ENCODE assay signal across 8 mouse cellular contexts in the genomic region with DNA sequence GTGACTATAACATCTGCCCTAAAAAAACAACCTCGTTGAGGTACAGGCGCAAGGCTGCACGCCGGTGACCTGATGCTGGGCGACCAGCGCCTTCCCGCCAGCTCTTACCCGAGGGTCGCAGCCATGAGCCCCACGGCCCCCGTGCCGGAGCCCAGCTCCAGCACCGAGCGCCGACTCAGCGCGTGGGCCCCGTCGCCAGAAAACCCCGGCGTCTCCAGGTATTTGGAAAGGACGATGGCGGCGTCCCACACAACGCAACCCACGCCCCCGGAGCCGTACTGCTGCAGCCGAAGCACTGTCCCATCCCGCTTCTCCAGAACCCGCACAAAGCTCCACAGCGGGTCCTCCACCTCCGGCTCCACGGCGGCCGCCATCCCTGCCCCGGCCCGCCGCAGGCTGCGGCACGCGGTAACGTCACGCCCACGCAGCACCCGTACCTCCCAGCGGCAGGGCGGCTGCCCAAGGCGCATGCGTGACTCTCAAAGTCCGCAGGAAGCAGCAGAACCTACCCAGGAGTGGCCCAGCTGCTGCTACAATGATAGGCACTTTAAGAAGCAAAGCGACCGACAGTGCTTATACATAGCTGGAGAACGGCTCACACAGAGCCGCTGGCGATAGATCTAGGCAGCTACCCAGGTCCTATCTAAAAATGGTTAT. TPM values are rescaled to one million over a fixed set of nuclear protein-coding genes. Genes with fewer than 3 reads are reported as not detected.
DNase-seq lines count a peak whose midpoint lies in the region; ATAC-seq and TF ChIP-seq lines count a peak whose summit lies in the region.

A gene (minus strand): TSS at position 416 of the 657 bp plus-strand sequence.

- ATAC-seq in forebrain, embryonic 12.5 days (ENCODE audit: low FRiP score), result peak; percentile 97
- peak; percentile 97 for ATAC-seq in heart, postnatal 0 days (ENCODE audit: insufficient read depth, low read depth)
- ATAC-seq in liver, embryonic 16.5 days (ENCODE audit: low read depth), result peak; percentile 97
- peak; percentile 99 for ATAC-seq in neural tube, embryonic 13.5 days (ENCODE audit: low read depth)

- no peak for TF ChIP-seq CTCF in CH12.LX (conservative IDR thresholded peaks at IDR 0.05 in 1 of 2, IDR thresholded peaks at IDR 0.05 in 1 of 2; ENCODE audit: low read depth in 2 of 2, low read length in 2 of 2)
- TF ChIP-seq CTCF in heart, postnatal 0 days (IDR thresholded peaks at IDR 0.05; ENCODE audit: low read depth), result no peak
- TF ChIP-seq CTCF in testis, adult 2 months (IDR thresholded peaks at IDR 0.05; ENCODE audit: control insufficient read depth, insufficient read depth, insufficient replicate concordance, low read depth, low read length), result no peak

- peak within 1 kb of the TSS; percentile 71 for H3K9ac ChIP-seq in CH12.LX (ENCODE audit: insufficient read depth, low read depth)
- H3K9ac ChIP-seq in forebrain, embryonic 12.5 days, result peak within 1 kb of the TSS; percentile 93
- peak within 1 kb of the TSS; percentile 78 for H3K9ac ChIP-seq in heart, postnatal 0 days (replicated peaks; ENCODE audit: low read depth, low read length)
- H3K9ac ChIP-seq in liver, embryonic 16.5 days (ENCODE audit: low read depth, low read length), result peak within 1 kb of the TSS; percentile 82
- H3K9ac ChIP-seq in neural tube, embryonic 13.5 days, result peak within 1 kb of the TSS; percentile 87

- H3K36me3 ChIP-seq in CH12.LX (replicated peaks in 1 of 2; ENCODE audit: control insufficient read depth in 1 of 2, insufficient read depth in 1 of 2, low read length in 1 of 2), result peaks cover 25 to 47% of the 10 kb centered on the region in 2 experiments
- peaks cover 44% of the 10 kb centered on the region for H3K36me3 ChIP-seq in forebrain, embryonic 12.5 days (replicated peaks)
- peaks cover 49% of the 10 kb centered on the region for H3K36me3 ChIP-seq in heart, postnatal 0 days (replicated peaks; ENCODE audit: control insufficient read depth, insufficient read depth, low read length)
- peaks cover 21% of the 10 kb centered on the region for H3K36me3 ChIP-seq in liver, embryonic 16.5 days (ENCODE audit: control insufficient read depth, insufficient read depth)
- H3K36me3 ChIP-seq in neural tube, embryonic 13.5 days, result peaks cover 51% of the 10 kb centered on the region
- H3K36me3 ChIP-seq in testis, adult 2 months (ENCODE audit: control insufficient read depth, insufficient read depth, low read length), result no peaks in the 10 kb centered on the region

- no peak; the same call in 1 of the 2 replicates for TF ChIP-seq RAD21 in CH12.LX (IDR thresholded peaks at IDR 0.05; ENCODE audit: low read depth, low read length)

- peaks cover 2 to 28% of the 10 kb centered on the region in 2 experiments; a peak in 2 of 4 replicates for H3K4me1 ChIP-seq in CH12.LX (ENCODE audit: control insufficient read depth in 1 of 2, insufficient read depth in 2 of 2)
- peaks cover 22% of the 10 kb centered on the region for H3K4me1 ChIP-seq in forebrain, embryonic 12.5 days
- H3K4me1 ChIP-seq in heart, postnatal 0 days (ENCODE audit: control insufficient read depth, insufficient read depth), result peaks cover 7% of the 10 kb centered on the region
- H3K4me1 ChIP-seq in liver, embryonic 16.5 days (ENCODE audit: control insufficient read depth, low read depth, low read length), result peaks cover 20% of the 10 kb centered on the region
- H3K4me1 ChIP-seq in neural tube, embryonic 13.5 days (replicated peaks), result peaks cover 26% of the 10 kb centered on the region
- H3K4me1 ChIP-seq in testis, adult 2 months (ENCODE audit: control insufficient read depth, insufficient read depth, low read length), result no peaks in the 10 kb centered on the region

- H3K4me3 ChIP-seq in CH12.LX (replicated peaks in 1 of 3; ENCODE audit: low read depth in 2 of 3, low read length in 2 of 3, poor library complexity in 1 of 3), result peak within 1 kb of the TSS; percentile 72 to 96 (median 79)
- H3K4me3 ChIP-seq in forebrain, embryonic 12.5 days (replicated peaks), result peak within 1 kb of the TSS; percentile 88
- H3K4me3 ChIP-seq in heart, postnatal 0 days (ENCODE audit: low read depth, low read length), result peak within 1 kb of the TSS; percentile 85
- H3K4me3 ChIP-seq in liver, embryonic 16.5 days (ENCODE audit: low read depth, low read length), result peak within 1 kb of the TSS; percentile 82
- peak within 1 kb of the TSS; percentile 73 for H3K4me3 ChIP-seq in neural tube, embryonic 13.5 days
- H3K4me3 ChIP-seq in testis, adult 2 months (ENCODE audit: control insufficient read depth, low read depth, low read length), result peak within 1 kb of the TSS; percentile 83

- peaks cover 4% of the 10 kb centered on the region for H3K9me3 ChIP-seq in CH12.LX (replicated peaks; ENCODE audit: low read length)
- H3K9me3 ChIP-seq in forebrain, embryonic 12.5 days, result no peaks in the 10 kb centered on the region
- no peaks in the 10 kb centered on the region for H3K9me3 ChIP-seq in heart, postnatal 0 days (replicated peaks; ENCODE audit: control insufficient read depth, low read length)
- H3K9me3 ChIP-seq in liver, embryonic 16.5 days (replicated peaks; ENCODE audit: control insufficient read depth, low read length), result no peaks in the 10 kb centered on the region
- no peaks in the 10 kb centered on the region for H3K9me3 ChIP-seq in neural tube, embryonic 13.5 days

- no peaks in the 10 kb centered on the region for H3K27me3 ChIP-seq in CH12.LX (replicated peaks)
- no peaks in the 10 kb centered on the region for H3K27me3 ChIP-seq in forebrain, embryonic 12.5 days
- no peaks in the 10 kb centered on the region for H3K27me3 ChIP-seq in heart, postnatal 0 days (ENCODE audit: control insufficient read depth, insufficient read depth, low read length)
- no peaks in the 10 kb centered on the region for H3K27me3 ChIP-seq in liver, embryonic 16.5 days (ENCODE audit: control insufficient read depth, insufficient read depth, low read depth, low read length)
- H3K27me3 ChIP-seq in neural tube, embryonic 13.5 days, result no peaks in the 10 kb centered on the region
- no peaks in the 10 kb centered on the region for H3K27me3 ChIP-seq in testis, adult 2 months (ENCODE audit: control insufficient read depth, insufficient read depth, low read length)

- H3K4me2 ChIP-seq in CH12.LX (ENCODE audit: insufficient read depth, low read depth, poor library complexity, severe bottlenecking), result peak within 1 kb of the TSS; percentile 76
- H3K4me2 ChIP-seq in forebrain, embryonic 12.5 days, result peak within 1 kb of the TSS; percentile 70
- H3K4me2 ChIP-seq in heart, postnatal 0 days (ENCODE audit: low read depth, low read length), result peak within 1 kb of the TSS; percentile 87
- peak within 1 kb of the TSS; percentile 95 for H3K4me2 ChIP-seq in liver, embryonic 16.5 days (ENCODE audit: low read depth, low read length)
- peak within 1 kb of the TSS; percentile 69 for H3K4me2 ChIP-seq in neural tube, embryonic 13.5 days

- peak; percentile 91 for TF ChIP-seq POLR2A in CH12.LX (IDR thresholded peaks at IDR 0.05; ENCODE audit: low read depth, low read length)
- TF ChIP-seq POLR2A in testis, adult 2 months (IDR thresholded peaks at IDR 0.05; ENCODE audit: control insufficient read depth, low read depth, low read length), result peak; percentile 88

- H3K79me2 ChIP-seq in CH12.LX (replicated peaks; ENCODE audit: control insufficient read depth, extremely low read depth, insufficient read depth, poor library complexity, severe bottlenecking), result peaks cover 21% of the 10 kb centered on the region

- dilution Hi-C loops in CH12.LX (cut with MboI; ENCODE audit: extremely low pct_ligation_motif_present, extremely low pct_unique_long_range_greater_than_20kb, low sequenced_read_pairs), result no loop called here

- no peak for TF ChIP-seq EP300 in CH12.LX (IDR thresholded peaks at IDR 0.05; ENCODE audit: low read length)
- no peak for TF ChIP-seq EP300 in heart, postnatal 0 days (IDR thresholded peaks at IDR 0.05; ENCODE audit: low read depth)

- under 1% methylated on average over 54 of the region's 56 CpGs for WGBS in forebrain, embryonic 12.5 days
- under 1% methylated on average over 56 of the region's 56 CpGs for WGBS in heart, postnatal 0 days
- WGBS in liver, embryonic 16.5 days (ENCODE audit: insufficient replicate concordance), result under 1% methylated on average over 56 of the region's 56 CpGs
- under 1% methylated on average over 56 of the region's 56 CpGs for WGBS in neural tube, embryonic 13.5 days

- DNase-seq in CH12.LX (ENCODE audit: extremely low read depth), result peak; percentile 92
- peak; percentile 90 for DNase-seq in c-Kit-positive CD71-positive TER-119-negative erythroid progenitor cells, embryonic 14.5 days (ENCODE audit: low read depth)
- peak; percentile 95 for DNase-seq in heart, postnatal 0 days (ENCODE audit: low spot score)
- DNase-seq in kidney, postnatal 4 days, result peak; percentile 92 to 94

- peak within 1 kb of the TSS; percentile 16; the same call in 1 of the 2 replicates for H3K27ac ChIP-seq in CH12.LX (ENCODE audit: insufficient read depth, low read depth)
- peak within 1 kb of the TSS; percentile 75 for H3K27ac ChIP-seq in forebrain, embryonic 12.5 days
- peak within 1 kb of the TSS; percentile 72 for H3K27ac ChIP-seq in heart, postnatal 0 days (ENCODE audit: low read depth)
- H3K27ac ChIP-seq in liver, embryonic 16.5 days (ENCODE audit: low read length), result peak within 1 kb of the TSS; percentile 73
- H3K27ac ChIP-seq in neural tube, embryonic 13.5 days (replicated peaks), result peak within 1 kb of the TSS; percentile 83
- peak within 1 kb of the TSS; percentile 70 for H3K27ac ChIP-seq in testis, adult 2 months (ENCODE audit: control insufficient read depth, insufficient read depth, low read depth, low read length)

- in situ Hi-C loops in CH12.LX (cut with MboI; ENCODE audit: low pct_ligation_motif_present, low pct_unique_long_range_greater_than_20kb, low sequenced_read_pairs), result loop anchor here (10.0 to 25.0 kb wide), 2 partner anchors 112 to 370 kb away; a partner anchor contains a TSS

TF ChIP-seq in CH12.LX, 34 proteins besides CTCF, POLR2A, EP300 and RAD21 (continues in another document):
- TF ChIP-seq USF2 (conservative IDR thresholded peaks at IDR 0.05; ENCODE audit: low read depth, low read length), result no peak
- TF ChIP-seq JUND (conservative IDR thresholded peaks at IDR 0.05; ENCODE audit: low read depth, low read length), result no peak
- peak; percentile 66 for TF ChIP-seq ELF1 (IDR thresholded peaks at IDR 0.05; ENCODE audit: low read depth, low read length)
- 0 out of 2 replicates have a peak, but pooled peaks have one; percentile 46 for TF ChIP-seq KAT2A (IDR thresholded peaks at IDR 0.05; ENCODE audit: insufficient replicate concordance, low read length)

RNA-seq across cellular contexts. Expression of the gene that starts here (rescaled TPM):
- total RNA-seq in CH12.LX (2012; rRNA removed) (14.4 and 14.9 TPM in 2 replicates), CH12.LX (2014; rRNA removed) (23.5 and 24.8 TPM in 2 replicates)
- 31.5 and 38.9 TPM in 2 replicates for polyA plus RNA-seq in CH12.LX (2012; ENCODE audit: insufficient read length, low read depth)
- polyA plus RNA-seq in forebrain, embryonic 12.5 days (2016; fragmentation: Nextera tagmentation; extraction: Ambion mirVana), result 24.1 and 29.1 TPM in 2 replicates
- total RNA-seq in heart, postnatal 0 days (2014; rRNA removed; ENCODE audit: low replicate concordance), result 2.2 and 9.2 TPM in 2 replicates
- 9.6 and 10.6 TPM in 2 replicates for polyA plus RNA-seq in heart, postnatal 0 days (2015; fragmentation: Nextera tagmentation; extraction: Ambion mirVana)
- polyA plus RNA-seq in liver, embryonic 16.5 days (2015; fragmentation: Nextera tagmentation; extraction: Ambion mirVana), result 9.1 and 9.7 TPM in 2 replicates
- 25.6 and 28.2 TPM in 2 replicates for polyA plus RNA-seq in neural tube, embryonic 13.5 days (2015; fragmentation: Nextera tagmentation; extraction: Ambion mirVana)
- polyA plus RNA-seq in testis, adult 2 months (2012; rRNA removed), result 4.3 and 4.6 TPM in 2 replicates

Comparison
In these comparisons a context has a peak if more than half of its experiments do, and no peak if none do; other contexts are left out.
1. Peak in every context shown above with its lines: DNase-seq, ATAC-seq, H3K4me3 ChIP-seq and H3K27ac ChIP-seq.
2. H3K27ac ChIP-seq: peak in every context shown above with its lines; median percentile 83 in neural tube, embryonic 13.5 days; 75 in forebrain, embryonic 12.5 days; 73 in liver, embryonic 16.5 days; 72 in heart, postnatal 0 days; 70 in testis, adult 2 months; 16 in CH12.LX.